Mouse (Mus musculus) lung, adult 2 months (tissue): ENCODE results near the gene Atf6. TPM values are rescaled to one million over a fixed set of nuclear protein-coding genes. Genes with fewer than 3 reads are reported as not detected.
A peak's percentile ranks its signal among the peaks of the same experiment; 100 is the strongest.

Experiments
- DNase-seq: peaks from one replicate; pipeline ENCODE4 v3.0.0; 2022
- H3K4me1 ChIP-seq: fragments of 200-500 bp; 2 replicates; pipeline ENCODE4 v1.6.1; 2011; ENCODE audit warnings: low read length; ENCODE audit not compliant: control insufficient read depth, insufficient read depth
- H3K4me3 ChIP-seq: fragments of 200-500 bp; replicated peaks from 2 replicates; pipeline ENCODE3; 2011; ENCODE audit warnings: low read depth, mild to moderate bottlenecking, control low read depth, low read length; ENCODE audit errors: extremely low read depth
- CTCF ChIP-seq: fragments of 200-500 bp; IDR thresholded peaks from 2 replicates; pipeline ENCODE4 v1.5.1; 2011; ENCODE audit warnings: mild to moderate bottlenecking, low read length, control low read depth; ENCODE audit not compliant: insufficient read depth
- POLR2A ChIP-seq: fragments of 200-500 bp; IDR thresholded peaks from 2 replicates; pipeline ENCODE4 v1.6.1; 2011; ENCODE audit warnings: low read depth, mild to moderate bottlenecking, control low read depth, low read length, borderline replicate concordance; ENCODE audit errors: extremely low read depth
- WGBS: fragments of 180-500 bp; shearing (Covaris S2); methylation state at CpG from one replicate; pipeline ENCODE4 v1.1.7; 2018; 5-methylcytosine and 5-hydroxymethylcytosine counted together
- polyA plus RNA-seq: library from polyadenylated mRNA; depleted of rRNA; stranded (reverse); fragments of >200 nt; gene quantifications from 2 replicates; pipeline ENCODE4 v1.2.3, GENCODE M21; 2012; rRNA removed

The Atf6 gene
- polyA plus RNA-seq, result 13.2 and 18.8 TPM in 2 replicates

GRCm38 (mm10) chr1:170867691-170868105 lies at the start of gene Atf6:
Atf6 (minus strand) TSS chr1:170867771.
- under 1% methylated on average over 25 of the region's 25 CpGs for WGBS
- peak within 1 kb of the TSS; percentile 97 for H3K4me3 ChIP-seq
- peaks cover 5% of the 10 kb centered on the region for H3K4me1 ChIP-seq
- peak; percentile 97 for DNase-seq
- TF ChIP-seq POLR2A (peak; percentile 82; the same call in 1 of the 2 replicates), CTCF (no peak)

DNA sequence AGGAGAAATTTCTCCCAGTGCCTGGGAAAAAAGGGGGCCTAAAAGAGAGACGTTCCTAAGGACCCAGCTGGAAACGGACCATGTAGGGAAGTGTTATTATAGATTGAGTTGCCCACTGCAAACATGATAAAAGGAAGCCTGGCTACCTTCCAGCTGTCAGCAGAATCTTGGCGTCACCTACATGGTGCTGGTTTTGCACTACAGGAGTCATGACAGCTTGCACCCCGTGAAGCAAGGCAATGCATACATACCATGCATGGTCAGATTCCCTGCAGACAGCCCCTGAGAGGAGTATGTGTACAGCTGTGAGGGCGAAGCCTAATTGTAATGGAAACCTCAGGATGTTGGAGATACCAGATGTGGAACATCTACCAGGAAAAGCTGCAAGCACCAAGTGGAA lies 48.1 kb upstream of the Atf6 start:
- no peak for TF ChIP-seq CTCF
- no peak for TF ChIP-seq POLR2A
- H3K4me3 ChIP-seq, result no peak overlapping the region
- DNase-seq, result no peak
- H3K4me1 ChIP-seq, result no peaks in the 10 kb centered on the region
- 50% methylated on average over 5 of the region's 5 CpGs for WGBS

- WGBS, result 71% methylated on average over 5 of the region's 5 CpGs
- Histone ChIP-seq H3K4me1 (peaks cover 3% of the 10 kb centered on the region; the same call in 1 of the 2 replicates), H3K4me3 (no peak within 1 kb of the TSS)
- no peak for TF ChIP-seq POLR2A
- TF ChIP-seq CTCF, result no peak
- no peak for DNase-seq
Observed at GRCm38 (mm10) chr1:170912891-170913615, 45.5 kb upstream of the Atf6 start, which contains the start of gene Fcrlb. Fcrlb (minus strand) TSS chr1:170912941.

GRCm38 (mm10) chr1:170911907-170912660 lies 44.5 kb upstream of the Atf6 start:
- TF ChIP-seq CTCF (no peak), POLR2A (no peak)
- Histone ChIP-seq H3K4me3 (no peak overlapping the region), H3K4me1 (peaks cover 3% of the 10 kb centered on the region; the same call in 1 of the 2 replicates)
- no peak for DNase-seq
- 75% methylated on average over 11 of the region's 11 CpGs for WGBS

GRCm38 (mm10) chr1:170908341-170908740 lies 40.8 kb upstream of the Atf6 start:
- TF ChIP-seq CTCF (no peak), POLR2A (no peak)
- no peak overlapping the region for H3K4me3 ChIP-seq
- WGBS, result 7% methylated on average over 21 of the region's 21 CpGs
- H3K4me1 ChIP-seq, result peaks cover 3% of the 10 kb centered on the region; the same call in 1 of the 2 replicates
- DNase-seq, result no peak

DNA sequence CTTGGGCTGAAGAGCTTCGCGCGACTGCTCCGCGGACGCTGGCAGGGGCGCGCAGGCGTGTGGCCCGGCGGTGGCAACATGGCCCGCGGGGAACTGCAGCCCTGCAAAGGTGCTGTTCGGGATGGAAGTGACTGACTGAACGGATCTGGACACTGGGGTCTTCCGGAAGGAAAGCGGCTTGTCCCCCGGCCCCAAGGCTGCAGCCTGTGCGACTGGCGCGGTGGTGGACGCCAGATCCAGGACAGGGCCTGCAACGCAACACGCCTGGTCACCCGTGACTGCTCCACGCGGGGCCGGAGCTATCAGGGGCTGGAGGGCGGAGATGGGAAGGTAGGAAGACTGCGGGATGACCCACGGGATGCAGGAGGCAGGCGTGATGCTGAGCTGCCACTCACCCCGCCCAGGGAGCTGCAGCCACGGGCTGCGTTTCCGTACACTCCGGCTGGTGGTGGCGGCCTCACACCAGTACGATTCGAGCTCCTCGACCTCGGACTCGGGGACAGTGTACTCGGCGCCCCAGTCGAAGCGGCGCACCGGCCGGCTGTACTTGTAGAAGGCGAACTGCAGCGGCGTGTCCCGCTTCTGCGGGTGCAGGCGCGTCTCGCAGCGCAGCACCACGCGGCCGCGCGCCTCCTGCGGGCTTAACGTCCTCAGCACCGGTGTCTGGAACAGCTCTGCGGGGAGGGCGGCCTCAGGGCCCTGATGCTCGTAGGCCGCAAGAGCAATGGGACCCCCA lies 40.1 kb upstream of the Atf6 start:
- Histone ChIP-seq H3K4me3 (peak overlapping the region; percentile 46), H3K4me1 (peaks cover 3% of the 10 kb centered on the region; the same call in 1 of the 2 replicates)
- 2% methylated on average over 71 of the region's 71 CpGs for WGBS
- DNase-seq, result no peak
- no peak for TF ChIP-seq CTCF
- no peak for TF ChIP-seq POLR2A

- no peak overlapping the region for H3K4me3 ChIP-seq
Observed at GRCm38 (mm10) chr1:170907111-170907455, 39.5 kb upstream of the Atf6 start.

DNA sequence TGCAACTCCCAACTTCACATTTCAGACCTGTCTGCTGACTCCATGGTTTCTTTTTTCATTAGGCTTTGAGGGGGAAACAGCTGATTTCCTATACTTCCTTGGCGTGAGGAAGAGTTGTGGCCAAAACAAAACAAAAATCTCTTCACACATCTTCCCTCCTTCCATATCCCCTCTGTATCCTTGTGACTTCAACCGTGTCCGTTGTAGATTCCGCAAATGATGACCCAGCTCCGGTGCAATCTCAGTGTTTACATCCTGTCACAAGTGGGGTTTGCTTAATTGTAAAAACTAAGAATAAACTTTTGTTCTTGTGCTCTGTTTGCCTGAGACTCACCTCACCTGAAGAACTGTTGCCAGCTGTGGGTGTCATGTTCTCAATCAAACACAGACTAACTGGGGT lies 35.9 kb upstream of the Atf6 start:
- no peak for TF ChIP-seq CTCF
- no peak for TF ChIP-seq POLR2A

More at GRCm38 (mm10) chr1:170907111-170907455, 39.5 kb upstream of the Atf6 start:
- TF ChIP-seq CTCF (no peak), POLR2A (no peak)
- peaks cover 3% of the 10 kb centered on the region; the same call in 1 of the 2 replicates for H3K4me1 ChIP-seq
- 29% methylated on average over 11 of the region's 11 CpGs for WGBS
- DNase-seq, result no peak

More for the DNA sequence above, 35.9 kb upstream of the Atf6 start:
- DNase-seq, result no peak
- H3K4me1 ChIP-seq, result peaks cover 6% of the 10 kb centered on the region; the same call in 1 of the 2 replicates
- H3K4me3 ChIP-seq, result no peak overlapping the region
- 26% methylated on average over 5 of the region's 5 CpGs for WGBS
